Mouse (Mus musculus): ENCODE results near the gene Abhd4. TPM values are rescaled to one million over a fixed set of nuclear protein-coding genes. Genes with fewer than 3 reads are reported as not detected.
"Not testable (repeated sequence)": the region's sequence is repeated elsewhere in the genome, so short reads cannot be mapped to it uniquely, and the experiment has no call there.

Gene Abhd4
- polyA plus RNA-seq, 1 experiment: 82.0 TPM

DNA sequence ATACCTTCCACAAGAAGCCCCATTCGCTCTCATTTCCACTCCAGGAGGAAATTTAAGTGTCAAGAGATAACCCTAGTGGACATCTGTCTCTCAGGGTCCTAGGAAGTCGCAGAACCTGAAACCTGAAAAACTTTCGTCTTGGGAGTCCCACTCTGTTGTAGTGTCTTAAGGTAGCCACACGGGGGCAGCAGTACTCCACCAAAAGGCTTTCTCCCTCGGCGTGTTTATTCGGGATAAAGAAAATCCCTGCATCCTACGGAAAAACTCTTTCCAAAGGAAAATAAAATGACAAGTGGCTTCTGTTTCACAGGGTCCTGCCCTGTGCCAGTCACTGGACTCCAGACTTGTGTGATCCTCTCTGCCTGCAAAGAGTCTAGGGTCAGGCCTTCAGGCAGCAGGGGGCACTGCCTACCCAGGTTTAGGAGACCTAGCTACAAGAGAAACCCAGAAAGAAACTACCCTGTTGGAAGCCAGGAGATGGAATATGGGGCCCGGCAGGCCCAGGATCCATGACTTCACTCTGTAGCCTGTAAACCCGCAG lies 26.0 kb upstream of the Abhd4 start:
- TF ChIP-seq CTCF (IDR thresholded peaks at IDR 0.05; ENCODE audit: low read depth, low read length) (peak; percentile 100), POLR2A (IDR thresholded peaks at IDR 0.05; ENCODE audit: borderline replicate concordance, low read depth, low read length) (no peak)
- peaks cover 38% of the 10 kb centered on the region for H3K4me1 ChIP-seq (ENCODE audit: control insufficient read depth, insufficient read depth, low read length)

GRCm38 (mm10) chr14:54228501-54228900 lies 25.5 kb upstream of the Abhd4 start:
- H3K27ac ChIP-seq (ENCODE audit: insufficient read depth, low read depth, low read length): no peak overlapping the region
- H3K4me1 ChIP-seq (ENCODE audit: control insufficient read depth, insufficient read depth, low read length): peaks cover 38% of the 10 kb centered on the region
- H3K4me3 ChIP-seq (ENCODE audit: insufficient read depth, low read length): no peak overlapping the region
- no peak for TF ChIP-seq POLR2A (IDR thresholded peaks at IDR 0.05; ENCODE audit: borderline replicate concordance, low read depth, low read length)
- no peak for TF ChIP-seq CTCF (IDR thresholded peaks at IDR 0.05; ENCODE audit: low read depth, low read length)

More for the DNA sequence above, 26.0 kb upstream of the Abhd4 start:
- Histone ChIP-seq H3K27ac (ENCODE audit: insufficient read depth, low read depth, low read length) (no peak overlapping the region), H3K4me3 (ENCODE audit: insufficient read depth, low read length) (peak overlapping the region; percentile 55)

GRCm38 (mm10) chr14:54228933-54229713 lies 24.9 kb upstream of the Abhd4 start:
- Histone ChIP-seq H3K4me3 (ENCODE audit: insufficient read depth, low read length) (no peak overlapping the region), H3K4me1 (ENCODE audit: control insufficient read depth, insufficient read depth, low read length) (peaks cover 42% of the 10 kb centered on the region), H3K27ac (ENCODE audit: insufficient read depth, low read depth, low read length) (no peak overlapping the region)
- TF ChIP-seq CTCF (IDR thresholded peaks at IDR 0.05; ENCODE audit: low read depth, low read length) (no peak), POLR2A (IDR thresholded peaks at IDR 0.05; ENCODE audit: borderline replicate concordance, low read depth, low read length) (no peak)

- H3K4me3 ChIP-seq (ENCODE audit: insufficient read depth, low read length); H3K27ac ChIP-seq (ENCODE audit: insufficient read depth, low read depth, low read length): not testable (repeated sequence)
- peaks cover 42% of the 10 kb centered on the region for H3K4me1 ChIP-seq (ENCODE audit: control insufficient read depth, insufficient read depth, low read length)
Measured at GRCm38 (mm10) chr14:54229849-54230248, 24.1 kb upstream of the Abhd4 start.

DNA sequence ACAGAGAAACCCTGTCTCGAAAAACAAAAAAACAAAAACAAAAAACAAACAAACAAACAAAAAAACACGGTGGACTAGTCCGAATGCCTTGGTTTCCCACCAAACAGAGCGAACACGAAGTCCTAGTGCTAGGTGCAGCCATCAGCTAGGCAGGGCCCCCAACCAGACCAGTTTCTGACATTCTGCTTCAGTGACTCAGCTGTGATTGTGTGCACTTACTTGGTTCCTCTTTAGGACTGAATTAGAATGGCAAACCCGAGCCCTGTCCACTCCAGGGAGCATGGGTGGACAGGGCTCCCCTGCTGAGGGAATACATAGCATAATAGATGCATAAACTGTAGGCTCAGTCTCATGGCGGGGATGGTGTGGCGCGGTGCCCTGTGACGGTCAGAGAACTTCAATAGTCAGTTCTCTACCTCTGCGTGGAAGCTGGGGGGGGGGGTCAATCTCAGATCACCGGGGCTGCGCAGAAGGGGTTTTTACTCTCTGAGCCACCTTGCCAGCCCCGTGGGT lies 23.3 kb upstream of the Abhd4 start:
- H3K4me3 ChIP-seq (ENCODE audit: insufficient read depth, low read length): no peak overlapping the region

DNA sequence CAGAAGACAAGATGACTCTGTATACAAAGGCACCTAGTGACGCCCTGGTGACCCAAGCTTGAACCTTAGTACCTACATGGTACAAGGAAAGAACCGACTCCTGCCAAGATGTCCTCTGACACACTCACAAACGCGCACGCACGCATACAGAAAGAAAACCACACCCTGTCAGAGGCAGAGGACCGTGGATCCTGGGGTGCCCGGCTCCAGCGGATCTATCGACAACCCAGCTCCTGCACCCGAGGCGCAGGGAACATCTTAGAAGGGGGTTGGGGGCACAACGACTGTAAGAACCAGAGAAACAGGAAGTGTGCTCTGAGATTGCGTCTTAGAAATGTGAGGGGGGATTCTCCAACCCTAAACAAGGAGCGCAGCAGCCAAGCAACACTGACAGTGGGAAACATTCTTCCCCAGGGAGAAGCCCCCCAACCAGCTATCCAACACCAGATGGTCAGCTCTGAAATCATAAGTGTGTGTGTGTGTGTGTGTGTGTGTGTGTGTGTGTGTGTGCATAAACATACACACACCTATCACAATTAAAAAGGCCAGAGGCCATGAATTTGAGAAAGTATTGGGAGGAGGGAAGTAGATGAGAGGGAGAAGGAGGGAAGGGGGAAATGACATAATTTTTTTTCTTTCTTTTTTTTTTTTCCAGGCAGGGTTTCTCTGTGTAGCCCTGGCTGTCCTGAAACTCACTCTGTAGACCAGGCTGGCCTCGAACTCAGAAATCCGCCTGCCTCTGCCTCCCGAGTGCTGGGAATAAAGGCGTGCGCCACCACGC lies 22.6 kb upstream of the Abhd4 start:
- TF ChIP-seq CTCF (IDR thresholded peaks at IDR 0.05; ENCODE audit: low read depth, low read length) (no peak), POLR2A (IDR thresholded peaks at IDR 0.05; ENCODE audit: borderline replicate concordance, low read depth, low read length) (no peak)
- no peak overlapping the region for H3K27ac ChIP-seq (ENCODE audit: insufficient read depth, low read depth, low read length)
- no peak overlapping the region for H3K4me3 ChIP-seq (ENCODE audit: insufficient read depth, low read length)
- H3K4me1 ChIP-seq (ENCODE audit: control insufficient read depth, insufficient read depth, low read length): peaks cover 42% of the 10 kb centered on the region

More for the DNA sequence above, 23.3 kb upstream of the Abhd4 start:
- Histone ChIP-seq H3K4me1 (ENCODE audit: control insufficient read depth, insufficient read depth, low read length) (peaks cover 42% of the 10 kb centered on the region), H3K27ac (ENCODE audit: insufficient read depth, low read depth, low read length) (no peak overlapping the region)
- no peak for TF ChIP-seq POLR2A (IDR thresholded peaks at IDR 0.05; ENCODE audit: borderline replicate concordance, low read depth, low read length)
- TF ChIP-seq CTCF (IDR thresholded peaks at IDR 0.05; ENCODE audit: low read depth, low read length): no peak

GRCm38 (mm10) chr14:54232143-54232542 lies 21.8 kb upstream of the Abhd4 start:
- no peak overlapping the region for H3K4me3 ChIP-seq (ENCODE audit: insufficient read depth, low read length)

DNA sequence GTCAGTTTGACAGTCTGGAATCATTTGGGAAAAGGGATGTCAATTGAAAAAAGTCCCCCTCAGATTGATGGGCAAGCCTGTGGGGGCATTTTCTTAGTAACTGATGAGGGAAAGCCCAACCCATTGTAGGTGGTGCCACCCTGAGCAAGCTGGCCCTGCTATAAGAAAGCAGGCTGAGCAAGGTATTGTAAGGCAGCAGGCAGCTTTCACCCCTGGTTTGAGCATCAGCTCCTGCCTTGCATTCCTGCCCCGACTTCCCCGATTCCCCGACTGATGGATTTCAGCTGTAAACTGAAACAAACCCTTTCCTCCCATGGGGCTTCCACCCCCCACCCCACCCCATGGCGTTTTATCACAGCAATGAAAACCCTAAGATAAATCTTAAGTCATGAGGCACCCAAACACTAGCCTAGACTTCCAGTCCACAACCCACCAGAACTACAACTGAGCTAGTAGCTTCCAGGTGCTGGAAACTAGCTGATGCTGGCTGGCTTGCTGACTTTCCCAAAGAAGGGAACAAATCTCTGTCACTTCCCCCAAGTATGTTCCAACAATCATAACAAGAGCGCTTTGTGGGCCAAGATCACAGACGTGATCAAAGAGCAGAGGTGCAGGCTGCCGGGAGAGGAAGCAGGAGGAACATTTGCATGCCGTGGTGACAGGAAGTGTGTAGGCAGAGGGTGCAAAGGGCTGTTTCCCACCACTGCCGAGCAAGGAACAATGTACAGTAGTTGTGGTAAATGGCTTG lies 21.0 kb upstream of the Abhd4 start:
- TF ChIP-seq CTCF (IDR thresholded peaks at IDR 0.05; ENCODE audit: low read depth, low read length): no peak
- TF ChIP-seq POLR2A (IDR thresholded peaks at IDR 0.05; ENCODE audit: borderline replicate concordance, low read depth, low read length): no peak
- Histone ChIP-seq H3K27ac (ENCODE audit: insufficient read depth, low read depth, low read length) (peak overlapping the region; percentile 42; the same call in 1 of the 2 replicates), H3K4me1 (ENCODE audit: control insufficient read depth, insufficient read depth, low read length) (peaks cover 33% of the 10 kb centered on the region), H3K4me3 (ENCODE audit: insufficient read depth, low read length) (peak overlapping the region; percentile 3; the same call in 1 of the 2 replicates)

More at GRCm38 (mm10) chr14:54232143-54232542, 21.8 kb upstream of the Abhd4 start:
- Histone ChIP-seq H3K27ac (ENCODE audit: insufficient read depth, low read depth, low read length) (no peak overlapping the region), H3K4me1 (ENCODE audit: control insufficient read depth, insufficient read depth, low read length) (peaks cover 37% of the 10 kb centered on the region)
- no peak for TF ChIP-seq POLR2A (IDR thresholded peaks at IDR 0.05; ENCODE audit: borderline replicate concordance, low read depth, low read length)
- TF ChIP-seq CTCF (IDR thresholded peaks at IDR 0.05; ENCODE audit: low read depth, low read length): no peak

- no peak for TF ChIP-seq CTCF (IDR thresholded peaks at IDR 0.05; ENCODE audit: low read depth, low read length)
- no peak for TF ChIP-seq POLR2A (IDR thresholded peaks at IDR 0.05; ENCODE audit: borderline replicate concordance, low read depth, low read length)
- peak overlapping the region; percentile 3; the same call in 1 of the 2 replicates for H3K4me3 ChIP-seq (ENCODE audit: insufficient read depth, low read length)
- H3K4me1 ChIP-seq (ENCODE audit: control insufficient read depth, insufficient read depth, low read length): peaks cover 31% of the 10 kb centered on the region
- H3K27ac ChIP-seq (ENCODE audit: insufficient read depth, low read depth, low read length): peak overlapping the region; percentile 38
Measured at GRCm38 (mm10) chr14:54233559-54234143, 20.3 kb upstream of the Abhd4 start.
